Mouse (Mus musculus) megakaryocyte, embryonic 14.5 days (primary cell): Measurements from ENCODE around the gene Zbtb21.

Experiments
- FLI1 ChIP-seq: IDR thresholded peaks from 2 replicates; pipeline ENCODE4 v1.6.1; 2012; ENCODE audit warnings: low read length, inconsistent platforms, mixed read lengths
- GATA1 ChIP-seq: IDR thresholded peaks from 3 replicates; pipeline ENCODE4 v1.6.1; 2012; ENCODE audit warnings: mixed read lengths, low read length, inconsistent platforms, borderline replicate concordance

DNA sequence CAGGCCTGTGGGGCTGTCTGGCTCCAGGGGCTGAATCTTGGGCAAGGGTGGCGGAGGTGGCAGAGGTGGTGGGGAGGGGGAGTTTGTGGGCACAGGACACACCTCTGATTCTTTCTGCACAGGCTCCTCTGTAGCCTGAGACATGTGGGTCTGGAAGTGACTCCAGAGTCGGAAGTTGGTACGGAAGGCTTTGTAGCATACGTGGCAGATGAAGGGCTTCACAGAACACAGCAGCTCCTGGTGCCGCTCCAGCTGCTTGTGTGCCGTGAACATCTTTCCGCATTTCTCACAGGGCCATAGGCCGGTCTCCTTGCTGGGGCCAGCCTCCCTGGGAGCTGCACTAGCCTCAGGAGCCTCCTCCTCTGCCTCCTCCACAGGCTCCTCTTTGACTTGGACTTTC lies 12.4 kb downstream of the Zbtb21 start:
- TF ChIP-seq FLI1 (no peak), GATA1 (no peak)
